Mouse (Mus musculus): ENCODE results near the gene Zfp978. TPM values are rescaled to one million over a fixed set of nuclear protein-coding genes. Genes with fewer than 3 reads are reported as not detected.
"Not testable (repeated sequence)": the region's sequence is repeated elsewhere in the genome, so short reads cannot be mapped to it uniquely, and the experiment has no call there.

The Zfp978 gene
- polyA plus RNA-seq, 1 experiment = not detected

DNA sequence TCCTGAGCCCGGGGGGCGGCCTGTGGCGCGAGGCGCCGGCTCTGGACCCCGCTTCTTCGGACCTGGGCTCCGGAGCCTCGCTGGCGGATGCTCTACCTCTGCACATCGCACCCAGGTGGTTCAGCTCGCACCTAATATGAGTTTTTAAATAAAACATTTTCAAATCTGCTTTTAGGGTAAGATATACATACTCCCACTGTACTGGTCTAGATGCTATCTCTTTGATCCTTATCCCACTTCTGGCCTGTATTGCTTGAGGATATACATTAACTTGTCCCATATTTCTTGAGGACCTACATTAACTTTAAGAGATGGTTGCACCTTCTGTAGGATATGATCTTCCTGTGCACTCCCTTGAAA lies 46.3 kb downstream of the Zfp978 start:
- no peak overlapping the region for H3K27ac ChIP-seq (ENCODE audit: insufficient read depth, low read length)
- TF ChIP-seq POLR2A (IDR thresholded peaks at IDR 0.05; ENCODE audit: extremely low read depth, insufficient read depth, low read length) = no peak
- no peak for TF ChIP-seq CTCF (IDR thresholded peaks at IDR 0.05; ENCODE audit: extremely low read depth, insufficient read depth, low read length)

DNA sequence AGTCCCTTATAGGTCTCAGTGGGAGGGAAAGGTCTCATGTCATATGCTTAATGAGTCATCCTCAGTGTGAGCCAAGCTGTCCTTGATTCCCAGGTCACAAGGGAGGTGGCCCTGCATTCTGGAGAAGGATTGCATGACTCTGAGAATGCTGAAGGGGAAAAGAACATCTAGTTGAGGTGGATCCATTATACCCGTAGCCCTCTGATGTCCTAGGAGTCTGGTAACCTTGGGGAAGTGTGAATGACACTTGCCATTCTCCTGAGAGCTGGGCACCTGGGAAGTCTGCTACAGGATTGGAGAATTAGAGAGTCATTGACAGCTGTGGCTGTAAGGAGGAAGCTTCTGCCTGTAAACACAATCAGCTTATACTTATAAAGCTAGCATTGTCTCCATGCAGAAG lies 55.3 kb downstream of the Zfp978 start:
- H3K4me3 ChIP-seq (ENCODE audit: insufficient read depth, low read length); H3K4me1 ChIP-seq (ENCODE audit: control insufficient read depth, insufficient read depth, low read length); H3K27ac ChIP-seq (ENCODE audit: insufficient read depth, low read length): not testable (repeated sequence)

More for the DNA sequence above, 46.3 kb downstream of the Zfp978 start:
- Histone ChIP-seq H3K4me3 (ENCODE audit: insufficient read depth, low read length) (peak overlapping the region; percentile 55), H3K4me1 (ENCODE audit: control insufficient read depth, insufficient read depth, low read length) (no peaks in the 10 kb centered on the region)

- H3K27ac ChIP-seq (ENCODE audit: insufficient read depth, low read length) = no peak overlapping the region
- TF ChIP-seq POLR2A (IDR thresholded peaks at IDR 0.05; ENCODE audit: extremely low read depth, insufficient read depth, low read length) (no peak), CTCF (IDR thresholded peaks at IDR 0.05; ENCODE audit: extremely low read depth, insufficient read depth, low read length) (no peak)
- H3K4me1 ChIP-seq (ENCODE audit: control insufficient read depth, insufficient read depth, low read length) = no peaks in the 10 kb centered on the region
Measured at GRCm38 (mm10) chr4:147417157-147417778, 56.2 kb downstream of the Zfp978 start.

GRCm38 (mm10) chr4:147417921-147418320 lies 56.8 kb downstream of the Zfp978 start:
- Histone ChIP-seq H3K27ac (ENCODE audit: insufficient read depth, low read length) (no peak overlapping the region), H3K4me3 (ENCODE audit: insufficient read depth, low read length) (no peak overlapping the region), H3K4me1 (ENCODE audit: control insufficient read depth, insufficient read depth, low read length) (no peaks in the 10 kb centered on the region)
- TF ChIP-seq POLR2A (IDR thresholded peaks at IDR 0.05; ENCODE audit: extremely low read depth, insufficient read depth, low read length) = no peak
- no peak for TF ChIP-seq CTCF (IDR thresholded peaks at IDR 0.05; ENCODE audit: extremely low read depth, insufficient read depth, low read length)

More at GRCm38 (mm10) chr4:147417157-147417778, 56.2 kb downstream of the Zfp978 start:
- no peak overlapping the region for H3K4me3 ChIP-seq (ENCODE audit: insufficient read depth, low read length)

GRCm38 (mm10) chr4:147418333-147418732 lies 57.2 kb downstream of the Zfp978 start:
- not testable (repeated sequence) for H3K27ac ChIP-seq (ENCODE audit: insufficient read depth, low read length); H3K4me3 ChIP-seq (ENCODE audit: insufficient read depth, low read length); H3K4me1 ChIP-seq (ENCODE audit: control insufficient read depth, insufficient read depth, low read length)

DNA sequence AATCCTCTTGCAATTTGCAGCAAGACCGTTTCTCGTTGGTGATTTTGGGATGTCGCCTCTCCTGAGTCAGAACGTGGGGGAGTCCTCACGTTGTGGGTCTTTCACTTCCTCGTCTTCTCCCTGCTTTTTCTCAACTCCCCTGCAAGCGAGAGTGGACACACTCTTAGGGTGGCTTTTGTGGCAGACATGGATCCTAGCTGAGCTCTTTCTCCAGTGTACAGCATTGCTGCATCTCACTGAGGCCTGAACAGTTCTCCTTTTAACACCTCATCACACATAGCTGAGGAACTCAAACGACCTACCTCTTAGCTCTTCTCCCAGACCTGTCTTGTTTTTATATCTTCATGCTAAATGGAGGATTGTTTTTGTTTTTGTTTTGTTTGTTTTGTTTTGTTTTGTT lies 58.1 kb downstream of the Zfp978 start:
- H3K4me3 ChIP-seq (ENCODE audit: insufficient read depth, low read length); H3K27ac ChIP-seq (ENCODE audit: insufficient read depth, low read length); H3K4me1 ChIP-seq (ENCODE audit: control insufficient read depth, insufficient read depth, low read length): not testable (repeated sequence)

DNA sequence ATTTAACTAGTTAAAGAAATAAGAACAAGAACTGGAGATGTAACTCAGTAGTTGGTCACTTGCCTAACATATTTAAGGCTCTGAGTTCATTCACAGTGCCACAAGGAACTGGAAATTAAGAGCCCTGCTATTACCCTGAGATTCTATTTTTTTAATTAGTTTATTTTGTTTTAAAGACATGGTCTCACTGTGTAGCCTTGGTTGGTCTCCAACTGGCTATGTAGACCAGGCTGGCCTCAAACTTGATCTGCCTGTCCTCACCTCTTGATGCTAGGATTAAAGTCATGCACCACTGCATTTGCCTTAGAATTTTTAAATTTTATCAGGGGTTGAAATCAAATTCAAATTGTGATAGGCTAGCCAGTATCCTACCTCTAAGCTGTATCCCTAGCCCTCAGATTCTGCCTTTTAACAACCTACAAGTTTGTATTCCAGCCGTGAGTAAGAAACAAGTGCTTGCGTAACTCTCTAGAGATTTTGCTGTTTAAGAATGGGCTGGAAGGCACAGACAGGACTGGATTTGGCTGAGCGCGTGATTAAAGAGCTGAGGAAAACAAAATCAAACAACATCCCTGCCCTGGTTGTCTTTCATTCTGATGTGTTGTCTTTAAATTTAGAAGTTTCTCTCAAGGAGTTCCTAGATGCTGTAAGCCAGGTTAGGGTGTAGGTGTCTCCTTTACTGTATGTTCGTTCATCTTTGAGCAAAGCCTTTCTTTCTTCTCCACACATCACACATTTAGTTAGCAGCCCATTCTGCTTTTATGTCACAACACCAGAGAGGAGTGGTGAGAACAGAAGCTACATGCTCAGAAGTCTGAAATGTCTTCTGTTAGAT lies 58.9 kb downstream of the Zfp978 start:
- not testable (repeated sequence) for H3K4me1 ChIP-seq (ENCODE audit: control insufficient read depth, insufficient read depth, low read length); H3K4me3 ChIP-seq (ENCODE audit: insufficient read depth, low read length); H3K27ac ChIP-seq (ENCODE audit: insufficient read depth, low read length)

- H3K27ac ChIP-seq (ENCODE audit: insufficient read depth, low read length) = no peak overlapping the region
- H3K4me1 ChIP-seq (ENCODE audit: control insufficient read depth, insufficient read depth, low read length) = no peaks in the 10 kb centered on the region
- TF ChIP-seq CTCF (IDR thresholded peaks at IDR 0.05; ENCODE audit: extremely low read depth, insufficient read depth, low read length) (no peak), POLR2A (IDR thresholded peaks at IDR 0.05; ENCODE audit: extremely low read depth, insufficient read depth, low read length) (no peak)
- H3K4me3 ChIP-seq (ENCODE audit: insufficient read depth, low read length) = no peak overlapping the region
Measured at GRCm38 (mm10) chr4:147420794-147421193, 59.7 kb downstream of the Zfp978 start.

- H3K4me1 ChIP-seq (ENCODE audit: control insufficient read depth, insufficient read depth, low read length); H3K4me3 ChIP-seq (ENCODE audit: insufficient read depth, low read length); H3K27ac ChIP-seq (ENCODE audit: insufficient read depth, low read length): not testable (repeated sequence)
Measured at GRCm38 (mm10) chr4:147421316-147421715, 60.2 kb downstream of the Zfp978 start.

DNA sequence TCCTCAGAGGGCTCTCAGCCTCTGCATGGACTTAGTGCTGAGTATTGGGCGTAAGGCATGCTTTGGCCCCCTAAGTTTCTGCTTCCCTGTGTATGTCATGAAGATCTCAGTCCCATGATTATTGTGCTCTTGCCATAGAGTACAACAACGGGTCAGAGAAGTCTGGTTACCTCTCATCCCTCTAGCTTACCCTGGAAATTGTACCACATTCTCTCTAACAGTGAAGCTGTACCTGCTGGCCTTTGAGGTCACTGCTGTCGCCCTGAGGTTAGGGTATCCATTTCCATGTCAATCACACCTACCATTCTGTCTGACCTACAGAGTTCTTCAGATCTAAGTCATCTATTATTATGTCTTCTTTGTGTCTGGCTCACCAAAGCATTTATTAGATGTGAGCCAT lies 62.0 kb downstream of the Zfp978 start:
- TF ChIP-seq POLR2A (IDR thresholded peaks at IDR 0.05; ENCODE audit: extremely low read depth, insufficient read depth, low read length) (no peak), CTCF (IDR thresholded peaks at IDR 0.05; ENCODE audit: extremely low read depth, insufficient read depth, low read length) (no peak)
- H3K27ac ChIP-seq (ENCODE audit: insufficient read depth, low read length) = no peak overlapping the region
- no peaks in the 10 kb centered on the region for H3K4me1 ChIP-seq (ENCODE audit: control insufficient read depth, insufficient read depth, low read length)
- H3K4me3 ChIP-seq (ENCODE audit: insufficient read depth, low read length) = no peak overlapping the region

Data from cortical plate, adult 2 months (tissue).